Comparison of ENCODE assay signal across 27 mouse cellular contexts in the genomic region with DNA sequence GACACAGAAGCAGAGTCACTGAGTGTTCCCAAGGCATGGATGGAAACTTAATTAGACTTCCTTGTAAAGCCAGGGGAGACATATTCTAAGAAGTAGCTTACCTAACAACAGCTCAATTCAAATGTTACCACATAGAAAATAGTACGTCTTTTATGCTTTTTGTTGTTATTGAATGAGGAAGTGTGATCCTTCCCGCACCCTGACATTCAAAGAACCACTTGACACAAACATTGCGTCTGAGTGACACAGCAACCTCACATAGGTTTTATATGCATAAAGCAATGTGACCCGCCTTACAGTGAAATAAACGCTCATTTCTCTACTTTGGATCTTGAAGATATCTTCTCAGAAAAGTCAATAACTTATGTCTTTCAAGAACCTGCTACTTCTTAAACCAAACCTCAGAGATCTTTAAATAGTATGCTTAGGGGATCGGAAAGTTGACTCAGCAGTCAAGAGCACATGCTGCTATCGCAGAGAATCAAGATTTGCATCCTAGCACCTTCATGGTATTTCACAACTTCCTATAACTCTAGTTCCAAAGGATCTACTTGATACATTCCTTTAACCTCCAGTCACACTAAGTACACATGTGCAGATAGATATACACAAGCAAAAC. TPM values are rescaled to one million over a fixed set of nuclear protein-coding genes. Genes with fewer than 3 reads are reported as not detected.
DNase-seq lines count a peak whose midpoint lies in the region; ATAC-seq and TF ChIP-seq lines count a peak whose summit lies in the region.
"Had no signal": no experiment of that assay in that cellular context is flagged by ENCODE, and none has a peak within 500 bp of the region (broad histone marks: within the 10 kb centered on the region; RNA-seq: fewer than 3 reads in every experiment).

No protein-coding gene starts in this region.

- H3K27me3 ChIP-seq in heart, adult 2 months (ENCODE audit: control insufficient read depth, insufficient read depth, low read length) = no peaks in the 10 kb centered on the region
- H3K27me3 ChIP-seq: embryonic facial prominence, embryonic 13.5 days; heart, embryonic 13.5 days; hindbrain, embryonic 15.5 days; limb, embryonic 15.5 days; megakaryocyte, embryonic 14.5 days; midbrain, embryonic 13.5 days; neural tube, embryonic 12.5 days; stomach, embryonic 15.5 days had no signal

- H3K36me3 ChIP-seq in heart, adult 2 months (ENCODE audit: control insufficient read depth, insufficient read depth, low read length) = peaks cover 65% of the 10 kb centered on the region
- H3K36me3 ChIP-seq: embryonic facial prominence, embryonic 13.5 days; heart, embryonic 13.5 days; hindbrain, embryonic 15.5 days; limb, embryonic 15.5 days; midbrain, embryonic 13.5 days; neural tube, embryonic 12.5 days; stomach, embryonic 15.5 days had no signal

- intact Hi-C loops in heart, adult 2 months (cut with DNase I) = loop anchor here (2.0 kb wide), 1 partner anchor 51 kb away; no protein-coding TSS in a partner anchor
- intact Hi-C loops in heart, postnatal 10 days (cut with DNase I) = no loop called here

- DNase-seq in heart, adult 2 months = no peak
- DNase-seq in heart, postnatal 10 days = no peak
- peak; percentile 55 for DNase-seq in lung, postnatal 36 days
- DNase-seq in lung, postnatal 14 days = no peak
- no peak for DNase-seq in c-Kit-positive CD71-positive TER-119-positive erythroid progenitor cells, embryonic 14.5 days (ENCODE audit: low spot score)
- DNase-seq: adrenal gland, postnatal 36 days; cerebellum, adult 2 months; cerebellum, postnatal 25 days; embryo, embryonic 11 days; heart, adult 11 months; heart, postnatal 36 days; kidney, adult 2 months; left cerebral cortex, postnatal 4 days; thymus, postnatal 36 days had no signal

- TF ChIP-seq POLR2A in heart, adult 2 months (IDR thresholded peaks at IDR 0.05; ENCODE audit: insufficient read depth, low read depth, low read length) = no peak

- H3K4me1 ChIP-seq in heart, adult 2 months (ENCODE audit: control insufficient read depth, insufficient read depth, low read length) = peaks cover 12% of the 10 kb centered on the region
- H3K4me1 ChIP-seq: embryonic facial prominence, embryonic 13.5 days; hindbrain, embryonic 15.5 days; megakaryocyte, embryonic 14.5 days; midbrain, embryonic 13.5 days; neural tube, embryonic 12.5 days; stomach, embryonic 15.5 days had no signal

- TF ChIP-seq EP300 in heart, adult 2 months (IDR thresholded peaks at IDR 0.05; ENCODE audit: insufficient read depth, low read depth, low read length) = no peak

- no peak for TF ChIP-seq CTCF in heart, adult 2 months (IDR thresholded peaks at IDR 0.05)

- 47% methylated on average over 7 of the region's 7 CpGs for WGBS in heart, adult 2 months

- H3K27ac ChIP-seq in heart, adult 2 months = peak overlapping the region; percentile 90
- H3K27ac ChIP-seq: embryonic facial prominence, embryonic 13.5 days; hindbrain, embryonic 15.5 days; kidney, postnatal 0 days; limb, embryonic 15.5 days; liver, embryonic 14.5 days; midbrain, embryonic 13.5 days; neural tube, embryonic 12.5 days; stomach, embryonic 15.5 days had no signal

- peaks cover 6% of the 10 kb centered on the region; the same call in 1 of the 2 replicates for H3K79me2 ChIP-seq in heart, adult 2 months (replicated peaks; ENCODE audit: control insufficient read depth, insufficient read depth, low read length)

- ATAC-seq in monocyte, adult 5-6 weeks (replicated peaks; ENCODE audit: insufficient number of reproducible peaks, low FRiP score, low TSS enrichment, poor library complexity, severe bottlenecking) = peak; percentile 73
- no peak for ATAC-seq in cerebellum, adult (ENCODE audit: insufficient number of reproducible peaks, low FRiP score, low TSS enrichment)
- ATAC-seq: forebrain, embryonic 14.5 days; midbrain, embryonic 13.5 days had no signal

- peak overlapping the region; percentile 26; the same call in 1 of the 2 replicates for H3K4me3 ChIP-seq in heart, adult 2 months
- H3K4me3 ChIP-seq: embryonic facial prominence, embryonic 13.5 days; heart, embryonic 13.5 days; hindbrain, embryonic 15.5 days; limb, embryonic 15.5 days; megakaryocyte, embryonic 14.5 days; midbrain, embryonic 13.5 days; neural tube, embryonic 12.5 days; stomach, embryonic 15.5 days had no signal

- no peak overlapping the region; the same call in 1 of the 2 replicates for H3K9ac ChIP-seq in heart, adult 2 months (ENCODE audit: low read depth, low read length)
- H3K9ac ChIP-seq: embryonic facial prominence, embryonic 13.5 days; heart, embryonic 13.5 days; hindbrain, embryonic 15.5 days; limb, embryonic 15.5 days; liver, embryonic 14.5 days; midbrain, embryonic 13.5 days; neural tube, embryonic 12.5 days; stomach, embryonic 15.5 days had no signal

RNA-seq across cellular contexts. Expression of gene Cd36, which starts 46.4 kb away (rescaled TPM):
- total RNA-seq in heart, adult 2 months (2021) = 1,000 to 10,000 TPM; 1,665 to 1,999 TPM
- polyA plus RNA-seq in heart, adult 2 months (2012; rRNA removed) = 341 and 831 TPM in 2 replicates
- 1,000 to 10,000 TPM; 1,557 to 1,665 TPM for total RNA-seq in heart, postnatal 10 days (2021)
- total RNA-seq in monocyte, adult 5-6 weeks (2017) = 403 to 955 TPM (median 931 TPM) in 3 replicates
